Mouse (Mus musculus) kidney, adult 11 months (tissue): ENCODE measurements around the gene Fam117b.

ENCODE experiments used
- DNase-seq: peaks from one replicate; pipeline ENCODE4 v3.0.0; 2022

The Fam117b gene

DNA sequence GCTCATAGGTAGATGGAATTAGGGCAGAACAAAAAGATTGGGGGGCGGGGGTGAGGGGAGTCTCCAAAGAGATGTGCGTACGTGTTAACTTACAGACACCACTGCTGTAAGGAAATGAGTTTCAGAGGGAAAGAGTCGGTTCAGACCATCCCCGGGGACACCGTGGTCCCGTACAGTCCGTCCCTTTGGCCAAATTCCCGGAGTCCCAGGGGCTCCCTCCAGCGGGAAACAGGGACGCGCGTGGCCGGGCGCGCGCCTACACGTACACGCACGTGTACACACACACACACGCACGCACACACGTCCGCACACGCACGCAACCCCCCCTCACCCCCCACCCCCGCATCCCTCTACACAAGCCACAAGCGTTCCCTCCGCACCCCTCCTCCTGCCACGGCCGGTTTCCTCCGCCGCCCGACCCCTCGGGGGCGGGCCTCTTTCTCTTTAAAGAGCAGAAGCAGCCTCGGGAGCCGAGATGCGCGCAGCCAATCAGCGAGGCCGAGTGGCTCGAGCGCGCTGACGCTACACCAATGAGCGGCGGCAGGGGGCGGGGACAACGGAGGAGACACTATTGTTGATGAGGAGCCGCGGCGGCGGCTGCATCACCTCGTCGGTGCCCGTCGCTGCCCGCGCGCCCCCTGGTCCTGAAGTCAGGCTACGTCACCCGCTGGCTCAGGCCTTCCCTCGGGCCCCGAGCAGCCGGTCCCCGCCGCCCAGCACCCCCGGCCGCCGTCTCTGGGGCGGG lies at the start of gene Fam117b:
TSS of gene Fam117b (plus strand) at position 594 of the 745 bp plus-strand sequence.
- peak; percentile 97 for DNase-seq

DNA sequence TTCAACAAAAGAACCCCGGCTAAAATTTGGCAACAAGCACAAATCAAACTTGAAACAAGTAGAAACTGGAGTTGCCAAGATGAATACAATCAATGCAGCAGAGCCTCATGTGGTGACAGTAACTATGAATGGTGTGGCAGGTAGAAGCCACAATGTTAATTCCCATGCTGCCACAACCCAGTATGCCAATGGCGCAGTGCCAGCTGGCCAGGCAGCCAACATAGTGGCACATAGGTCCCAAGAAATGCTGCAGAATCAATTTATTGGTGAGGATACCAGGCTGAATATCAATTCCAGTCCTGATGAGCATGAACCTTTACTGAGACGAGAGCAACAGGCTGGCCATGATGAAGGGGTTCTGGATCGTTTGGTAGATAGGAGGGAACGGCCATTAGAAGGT lies 44.8 kb upstream of the Fam117b start:
- no peak for DNase-seq

DNA sequence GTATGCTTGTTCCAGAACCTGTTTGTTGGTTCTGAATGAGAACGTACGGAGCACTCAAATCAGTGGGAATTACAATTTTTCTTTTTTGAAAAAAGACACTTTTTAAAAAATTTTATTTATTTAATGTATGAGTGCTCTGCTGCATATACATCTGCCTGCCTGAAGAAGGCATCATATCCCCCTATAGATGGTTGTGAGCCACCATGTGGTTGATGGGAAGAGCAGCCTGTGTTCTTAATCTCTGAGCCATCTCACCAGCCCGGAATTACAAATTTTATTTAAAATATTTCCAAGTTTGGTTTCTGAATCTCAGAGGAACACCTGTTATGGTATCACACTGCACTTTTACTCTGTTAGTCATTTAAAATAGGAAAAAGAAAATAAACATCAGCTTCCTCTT lies 38.8 kb upstream of the Fam117b start:
- no peak for DNase-seq

DNA sequence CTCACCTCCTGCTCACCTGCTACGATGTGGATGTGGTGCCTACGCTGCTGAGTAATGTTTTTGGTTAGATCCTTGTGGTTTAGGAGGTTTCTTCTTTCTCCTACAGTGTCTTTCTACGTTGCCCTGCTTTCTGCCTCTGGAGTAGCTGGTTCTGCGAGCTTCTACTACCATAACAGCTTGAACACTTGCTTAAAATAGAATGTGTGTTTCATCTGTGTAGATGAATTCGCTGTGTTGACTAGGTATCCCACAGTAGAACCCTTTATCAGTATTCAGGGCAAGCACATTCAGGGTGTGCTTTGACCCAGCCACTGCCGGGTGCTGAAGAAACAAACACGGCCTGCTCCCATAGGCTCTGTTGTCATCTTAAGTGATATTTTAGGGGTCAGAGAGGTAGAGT lies 34.7 kb upstream of the Fam117b start:
- no peak for DNase-seq

DNA sequence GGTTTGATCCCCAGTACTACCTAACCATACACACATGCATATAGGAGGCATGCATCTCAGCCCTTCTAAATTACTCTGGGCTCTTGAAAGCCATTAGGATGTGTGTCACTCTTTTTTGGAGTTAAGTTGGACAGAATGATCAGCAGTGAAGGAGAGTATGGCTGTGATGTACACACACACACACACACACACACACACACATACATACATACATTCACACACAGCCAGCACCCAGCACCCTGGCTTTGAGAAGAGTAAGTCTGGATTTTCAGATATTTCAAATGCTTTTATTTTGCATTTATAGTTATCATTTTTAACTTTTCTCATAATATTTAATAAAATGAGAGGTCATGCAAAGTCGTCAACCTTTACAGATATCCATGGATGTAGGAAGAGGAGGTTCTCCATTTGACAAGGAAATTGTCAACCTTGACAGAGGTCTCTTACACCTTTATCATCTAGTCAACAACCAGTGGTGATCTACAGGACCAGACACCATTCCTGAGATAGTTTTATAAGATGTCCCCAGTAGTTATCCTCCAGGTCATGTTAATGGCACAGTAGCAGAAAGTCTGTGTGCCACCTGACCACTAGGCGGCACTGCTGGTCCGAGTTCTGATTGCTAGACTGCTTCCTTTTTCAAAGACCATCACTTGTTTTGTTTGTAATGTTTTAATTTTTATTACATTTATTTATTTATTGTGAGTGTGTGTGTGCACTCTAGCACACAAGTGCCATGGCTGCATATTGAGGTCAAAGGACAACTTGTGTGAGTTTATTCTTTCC lies 29.3 kb upstream of the Fam117b start:
- peak; percentile 43 for DNase-seq

DNA sequence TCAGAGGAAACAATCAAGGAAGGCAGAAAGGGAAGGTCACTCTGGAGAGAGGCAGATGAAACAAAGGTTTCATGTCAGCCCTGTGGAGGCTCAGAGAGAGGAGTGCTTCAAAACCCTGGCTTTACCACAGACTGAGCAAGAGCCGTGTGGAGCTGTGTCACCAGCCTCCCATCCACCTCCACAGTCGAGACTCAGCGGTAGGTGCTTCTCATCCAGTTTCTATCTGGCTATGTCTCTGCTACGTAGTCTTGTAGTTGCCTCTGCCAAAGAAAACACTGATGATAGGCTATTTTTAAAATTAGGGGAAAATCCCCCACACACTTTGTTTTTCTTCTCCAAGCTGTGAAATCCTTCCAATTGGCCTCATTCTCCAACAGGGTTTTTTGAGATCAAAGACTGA lies 25.9 kb upstream of the Fam117b start:
- DNase-seq = no peak

DNA sequence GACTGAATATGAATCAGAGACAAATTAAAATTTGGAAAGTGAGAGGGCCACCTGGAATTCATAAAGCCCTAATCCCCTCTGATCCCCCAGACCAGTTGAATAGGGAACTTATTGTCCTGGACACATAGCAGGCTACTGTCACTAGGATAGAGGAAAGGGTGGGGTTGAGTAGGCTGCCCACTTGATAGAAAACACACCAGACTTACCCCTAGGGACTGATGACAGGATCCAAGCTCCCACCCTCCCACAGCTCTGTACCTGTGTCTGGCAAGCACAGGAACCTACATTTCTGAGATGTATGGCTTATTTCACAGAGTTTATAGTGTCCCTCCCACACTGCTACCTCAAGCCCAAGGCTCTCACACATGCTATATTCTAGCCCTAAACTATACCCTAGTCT lies 24.8 kb upstream of the Fam117b start:
- DNase-seq = no peak

DNA sequence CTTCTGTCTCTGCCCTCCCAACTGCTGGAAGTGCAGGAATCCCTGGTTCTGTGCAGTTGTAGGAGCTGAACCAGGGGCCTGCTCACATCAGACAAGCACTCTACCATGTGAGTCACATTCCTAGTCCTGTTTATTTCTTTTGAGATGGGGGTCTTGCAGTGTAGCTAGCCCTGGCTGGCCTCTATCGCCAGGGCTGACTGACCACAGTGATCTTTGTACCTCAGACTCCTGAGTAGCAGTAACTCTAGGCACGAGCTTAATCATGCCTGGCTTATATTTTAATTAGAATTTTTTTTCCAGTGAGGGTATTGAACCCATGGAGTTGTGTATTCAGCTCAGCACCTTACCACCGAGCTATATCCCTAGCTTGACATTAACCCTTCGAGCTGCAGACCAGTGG lies 21.6 kb upstream of the Fam117b start:
- no peak for DNase-seq

DNA sequence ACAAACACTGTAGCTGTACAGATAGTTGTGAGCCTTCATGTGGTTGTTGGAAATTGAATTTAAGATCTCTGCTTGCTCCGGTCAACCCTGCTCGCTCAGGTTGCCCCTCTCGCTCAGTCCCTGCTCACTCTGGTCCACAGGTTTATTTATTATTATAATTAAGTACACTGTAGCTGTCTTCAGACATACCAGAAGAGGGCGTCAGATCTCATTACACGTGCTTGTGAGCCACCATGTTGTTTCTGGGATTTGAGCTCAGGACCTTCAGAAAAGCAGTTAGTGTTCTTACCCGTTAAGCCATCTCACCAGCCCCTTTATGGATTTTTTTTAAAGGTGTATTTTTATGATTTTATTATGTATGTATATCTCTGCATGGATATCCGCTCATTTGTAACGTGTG lies 20.0 kb upstream of the Fam117b start:
- DNase-seq = no peak

DNA sequence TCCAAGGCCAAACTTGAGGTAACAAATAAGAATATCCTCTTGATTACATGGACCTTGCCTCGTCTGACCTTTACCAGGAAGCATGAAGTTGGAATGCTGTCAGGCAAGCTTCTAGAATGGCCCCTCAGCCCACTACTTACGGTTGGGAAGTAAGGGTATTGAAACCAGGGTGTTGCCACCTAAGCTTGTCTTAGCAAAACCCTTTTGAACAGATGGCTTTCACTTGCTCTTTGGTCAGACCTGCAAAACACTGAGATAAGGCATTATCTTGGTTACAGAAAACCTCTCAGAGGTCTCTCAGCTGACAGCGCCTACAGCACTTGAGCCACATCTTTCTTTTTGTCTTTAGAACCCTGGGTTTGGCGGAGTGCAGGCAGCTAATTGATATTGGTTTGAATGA lies 18.8 kb upstream of the Fam117b start:
- no peak for DNase-seq

DNA sequence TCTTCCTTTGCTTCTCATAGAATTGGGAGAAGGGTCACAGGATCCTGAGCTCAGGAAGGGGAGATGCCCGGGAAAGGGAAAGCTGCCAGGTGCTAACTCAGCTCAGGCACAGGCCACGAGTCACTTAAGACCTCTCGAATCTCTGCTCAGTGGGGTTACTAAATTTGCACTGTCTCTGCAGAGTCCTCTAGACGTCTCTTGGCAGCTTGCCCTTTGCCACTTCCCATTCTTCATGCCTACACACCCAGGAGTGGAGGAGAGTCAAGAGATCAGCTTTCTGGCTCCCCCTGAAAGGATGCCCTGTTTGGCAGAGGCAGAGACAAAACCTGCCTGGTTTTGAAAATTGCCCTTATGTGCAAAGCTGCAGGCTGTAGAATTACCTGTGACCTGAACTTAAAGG lies 17.4 kb upstream of the Fam117b start:
- DNase-seq = peak; percentile 61

DNA sequence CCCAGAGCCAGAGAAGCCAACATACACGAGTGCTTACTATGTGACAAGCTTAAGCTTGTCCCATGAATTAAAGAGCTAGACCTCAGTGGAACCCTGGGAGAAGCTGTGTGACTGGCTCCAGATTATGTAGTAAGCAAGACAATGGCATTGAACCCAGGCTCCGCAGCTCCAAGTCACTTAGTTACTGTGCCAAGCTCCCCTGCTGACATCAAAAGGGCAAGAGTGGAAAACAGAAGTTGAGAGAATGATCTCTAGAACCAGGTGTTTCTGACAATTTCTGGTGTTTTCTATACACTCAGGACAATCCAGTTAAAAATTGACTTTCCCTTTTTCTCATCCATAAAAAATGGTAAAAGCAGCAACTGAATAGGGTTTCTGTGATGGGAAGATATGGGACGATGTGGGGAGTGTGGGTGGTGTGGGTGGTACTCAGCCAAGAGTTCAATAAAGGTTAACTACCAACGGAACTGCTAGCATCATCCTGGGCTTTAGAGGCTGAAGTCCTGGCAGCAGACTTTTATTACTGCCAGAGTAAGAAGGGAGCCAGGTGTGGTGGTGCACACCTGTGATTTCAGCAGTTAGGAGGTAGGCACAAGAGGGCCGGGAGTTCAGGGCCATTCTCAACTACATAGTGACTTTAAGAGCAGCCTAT lies 15.5 kb upstream of the Fam117b start:
- DNase-seq = no peak

DNA sequence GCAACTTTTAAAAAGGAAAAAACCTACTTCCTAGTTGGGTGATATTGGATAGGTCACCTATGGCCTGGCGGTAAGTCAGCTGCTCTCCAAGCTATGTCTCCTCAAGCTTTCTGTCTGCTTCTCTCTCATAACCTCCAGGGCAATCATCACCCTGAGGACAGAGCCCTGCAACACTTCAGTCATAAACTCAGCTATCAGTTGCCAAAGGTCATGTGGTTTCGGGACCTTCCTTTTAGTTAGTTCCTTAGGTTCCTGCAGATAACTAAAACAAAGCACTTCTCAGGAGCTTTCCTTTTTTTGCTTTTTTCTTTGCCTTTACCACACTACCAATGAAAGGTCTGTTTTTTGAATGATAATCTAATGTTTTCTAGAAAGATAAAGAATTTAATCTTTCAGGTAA lies 13.1 kb upstream of the Fam117b start:
- no peak for DNase-seq

DNA sequence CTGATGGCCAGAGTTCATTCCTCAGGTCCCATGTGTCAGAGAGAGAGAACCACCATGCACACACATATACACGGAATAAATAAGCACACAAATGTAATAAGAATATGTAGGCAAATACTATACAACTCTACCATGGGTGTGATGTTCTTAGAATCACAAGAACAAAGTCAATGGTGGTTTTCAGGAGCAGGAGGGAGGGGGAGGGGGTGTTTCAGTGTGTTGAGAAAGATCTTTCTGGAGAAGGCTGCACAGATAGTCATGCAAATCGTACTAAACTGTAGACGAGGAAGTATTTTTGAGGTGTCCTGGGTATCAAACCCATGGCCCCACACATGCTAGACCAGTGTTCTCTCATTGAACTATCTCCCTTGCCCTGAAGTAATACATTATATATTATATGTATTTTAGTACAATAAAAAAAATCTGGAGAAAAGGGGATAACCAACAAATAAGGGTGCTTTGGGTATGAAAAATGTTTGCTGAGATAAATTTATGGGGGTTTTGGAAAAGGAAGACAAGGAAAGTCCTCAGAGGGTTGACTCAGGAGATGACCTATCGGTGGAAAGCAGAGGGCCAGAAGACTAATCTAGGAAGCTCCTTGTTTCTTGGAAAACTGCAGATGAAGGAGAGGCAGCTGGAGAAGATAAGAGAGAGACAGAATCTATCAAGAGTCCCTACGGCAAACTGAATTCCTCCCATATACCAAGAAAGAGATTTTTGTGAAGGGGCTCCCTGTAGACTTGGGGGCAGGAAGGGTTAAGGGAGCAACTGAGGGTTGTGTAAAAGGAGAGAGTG lies 11.5 kb upstream of the Fam117b start:
- DNase-seq = no peak

DNA sequence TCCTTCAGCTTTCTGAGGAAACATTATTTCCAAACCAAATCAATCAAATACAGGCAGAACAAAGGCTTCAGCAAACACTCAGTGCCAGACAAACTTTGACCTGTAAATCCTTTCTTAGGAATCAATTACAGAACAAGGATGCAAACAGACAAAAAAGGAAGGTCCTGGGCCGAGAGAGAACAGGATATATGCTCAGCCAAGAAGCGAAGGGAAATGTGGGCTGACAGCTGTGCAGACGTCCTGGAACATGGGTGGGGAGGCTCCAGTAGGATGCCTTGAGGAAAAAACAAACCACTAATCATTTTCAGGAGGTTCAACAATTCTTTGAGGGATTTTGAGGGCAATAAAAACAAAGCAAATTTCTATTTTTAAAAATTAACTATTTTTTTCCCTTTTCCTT lies 10.2 kb upstream of the Fam117b start:
- peak; percentile 73 for DNase-seq

DNA sequence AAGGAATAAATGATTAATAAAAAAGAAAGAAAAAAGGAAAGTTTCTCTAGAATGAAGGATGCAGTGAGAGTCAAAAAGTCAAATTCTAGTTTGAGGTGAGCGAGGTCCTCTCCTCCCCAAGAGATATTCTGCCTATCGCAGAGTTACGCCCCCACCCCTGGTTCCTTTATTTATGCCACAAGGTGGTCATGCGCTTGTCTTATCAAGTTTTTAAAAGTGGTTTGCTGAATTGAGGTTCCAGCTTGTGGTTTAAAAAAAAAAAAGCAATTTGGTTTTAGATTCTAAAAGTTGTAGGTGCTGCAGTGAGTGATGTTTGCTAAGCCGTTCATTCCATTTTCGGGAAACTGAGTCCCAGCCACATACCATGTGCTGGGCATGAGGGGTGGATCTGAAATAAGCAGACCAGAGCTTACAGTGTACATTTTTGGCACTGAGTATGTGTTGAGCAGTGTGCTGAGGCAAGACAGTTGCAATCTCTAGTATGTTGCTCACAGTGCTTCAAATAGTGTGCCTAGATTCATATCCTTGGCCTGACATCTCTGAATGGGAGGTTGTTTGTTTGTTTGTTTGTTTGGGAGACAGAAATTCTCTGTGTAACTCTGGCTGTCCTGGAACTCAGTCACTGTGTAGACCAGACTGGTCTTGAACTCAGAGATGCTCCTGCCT lies 8.0 kb upstream of the Fam117b start:
- no peak for DNase-seq

DNA sequence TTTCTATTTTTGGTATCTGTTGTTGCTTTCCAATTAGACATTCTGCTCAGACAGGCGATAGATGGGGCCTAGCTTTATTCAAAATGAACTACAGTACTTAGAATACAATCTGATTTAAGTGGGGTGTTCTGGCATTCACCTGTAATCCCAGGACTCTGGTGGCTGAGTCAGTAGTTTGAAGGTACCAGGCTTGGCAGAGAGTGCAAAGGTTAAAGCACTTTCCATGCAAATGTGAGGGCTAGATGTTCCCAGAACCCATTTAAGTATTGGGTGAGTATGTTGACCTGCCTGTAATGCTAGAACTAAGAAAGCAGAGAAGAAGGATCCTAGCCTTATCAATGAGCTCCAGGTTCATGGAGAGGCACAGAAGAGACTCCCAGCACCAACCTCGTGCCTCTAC lies 6.9 kb upstream of the Fam117b start:
- DNase-seq = no peak

DNA sequence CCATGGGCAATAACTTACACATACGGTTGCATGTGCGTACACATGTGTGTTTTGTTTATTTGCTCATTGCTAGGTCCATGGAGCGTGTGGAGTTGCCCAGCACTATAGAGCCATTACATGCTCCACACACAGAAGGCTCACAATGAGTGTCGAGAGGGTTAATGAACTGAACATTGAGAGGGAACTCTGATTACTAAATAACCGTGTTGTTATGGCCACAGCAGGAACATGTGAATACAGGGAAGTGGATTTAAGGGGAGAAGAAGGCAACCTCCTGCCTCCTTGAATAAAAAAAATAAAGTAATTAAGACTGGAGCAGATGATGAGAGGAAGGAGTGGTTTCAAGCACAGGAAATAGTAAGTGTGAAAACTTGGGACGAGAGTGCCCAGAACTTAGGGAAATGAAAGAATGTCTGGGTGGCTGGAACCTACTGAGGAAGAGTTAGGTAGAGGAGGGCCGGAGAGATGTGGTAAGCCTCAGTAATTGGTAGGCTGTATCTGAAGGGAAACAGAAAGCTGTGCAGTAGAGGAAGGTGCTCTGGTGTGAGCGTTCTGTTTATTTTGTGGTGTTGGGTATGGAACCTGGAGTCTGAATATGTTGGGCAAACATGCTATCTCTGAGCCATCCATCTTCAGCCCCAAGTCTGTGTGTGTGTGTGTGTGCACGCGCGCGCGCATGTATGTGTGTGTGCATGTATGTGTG lies 5.8 kb upstream of the Fam117b start:
- DNase-seq = no peak

DNA sequence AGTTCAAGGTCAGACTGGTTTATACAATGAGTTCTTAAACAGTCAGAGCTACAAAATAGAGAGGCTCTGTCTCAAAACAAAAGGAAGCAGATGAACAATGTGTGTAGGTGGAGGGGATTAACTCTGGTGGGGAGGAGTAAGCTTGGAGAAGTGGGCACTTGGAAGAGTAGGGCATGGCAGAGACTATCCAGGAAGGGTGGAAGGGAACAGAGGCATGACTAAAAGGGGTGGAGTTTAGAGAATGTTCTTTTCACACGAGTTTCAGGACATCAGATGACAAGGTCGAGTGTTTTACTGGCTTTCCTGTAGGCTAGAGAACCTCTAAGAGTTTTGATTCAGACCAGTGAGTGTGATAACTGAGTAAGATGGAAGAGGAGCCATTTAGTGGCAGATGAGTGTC lies 5.1 kb upstream of the Fam117b start:
- no peak for DNase-seq

DNA sequence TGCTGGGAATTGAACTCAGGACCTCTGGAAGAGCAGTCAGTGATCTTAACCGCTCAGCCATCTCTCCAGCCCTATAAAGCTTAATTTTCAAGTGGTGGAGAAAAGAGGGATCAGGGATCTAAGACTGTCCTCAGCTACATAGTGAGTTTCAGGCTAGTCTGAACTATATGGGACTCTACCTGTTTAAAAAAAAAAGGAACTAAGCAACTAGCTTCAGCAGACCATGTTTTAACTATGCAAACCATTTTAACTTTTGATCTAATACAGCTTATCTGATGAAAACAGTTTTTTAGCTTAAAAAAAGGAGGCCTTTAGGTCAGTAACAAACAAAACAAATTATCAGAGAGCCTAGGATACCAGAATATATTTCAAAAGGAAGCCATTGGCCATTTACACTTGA lies 1.9 kb upstream of the Fam117b start:
- no peak for DNase-seq

DNA sequence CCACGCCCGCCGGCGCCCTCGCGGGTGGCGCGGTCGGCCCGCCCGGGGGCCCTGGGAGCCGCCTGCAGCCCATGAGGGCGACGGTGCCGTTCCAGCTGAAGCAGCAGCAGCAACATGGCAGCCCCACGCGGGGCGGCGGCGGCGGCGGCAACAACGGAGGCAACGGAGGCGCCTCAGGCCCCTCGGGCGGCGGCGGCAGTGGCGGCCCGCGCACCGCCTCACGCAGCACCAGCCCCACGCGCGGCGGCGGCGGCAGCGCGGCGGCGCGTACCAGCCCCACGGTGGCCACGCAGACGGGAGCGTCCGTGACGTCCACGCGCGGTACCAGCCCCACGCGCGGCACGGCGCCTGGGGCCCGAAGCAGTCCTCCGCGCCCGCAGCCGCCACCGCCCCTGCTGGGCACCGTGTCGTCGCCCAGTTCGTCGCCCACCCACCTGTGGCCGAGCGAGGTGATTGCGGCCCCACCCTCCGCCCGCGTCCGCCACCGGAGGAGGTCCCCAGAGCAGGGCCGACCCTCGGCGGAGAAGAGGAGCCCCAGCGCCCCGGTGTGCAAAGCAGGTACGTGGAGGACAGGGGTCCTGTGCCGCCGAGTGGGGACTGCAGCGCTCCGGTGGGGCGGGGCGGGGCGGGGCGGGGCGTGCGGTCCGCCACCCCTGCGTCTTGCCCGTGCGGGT lies 526 bp downstream of the Fam117b start:
- DNase-seq = no peak

DNA sequence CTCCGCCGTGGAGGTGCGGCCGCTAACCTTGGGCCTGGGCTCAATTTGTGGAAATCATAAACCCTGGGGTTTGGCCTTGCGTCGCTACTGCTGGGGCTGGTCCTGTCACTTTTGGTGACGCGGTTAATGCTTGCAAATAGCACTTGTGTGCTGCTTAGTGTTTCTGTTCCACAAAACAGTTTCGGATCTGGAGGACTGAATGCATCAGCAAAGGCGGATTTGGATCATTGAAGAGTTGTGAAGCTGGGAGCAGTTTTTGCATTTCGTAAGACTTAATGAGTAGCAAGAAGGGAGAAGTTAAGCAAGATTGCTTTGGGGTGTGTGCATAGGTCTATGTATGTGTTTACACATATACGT lies 1.0 kb downstream of the Fam117b start:
- DNase-seq = peak; percentile 46
